In the genomic region with DNA sequence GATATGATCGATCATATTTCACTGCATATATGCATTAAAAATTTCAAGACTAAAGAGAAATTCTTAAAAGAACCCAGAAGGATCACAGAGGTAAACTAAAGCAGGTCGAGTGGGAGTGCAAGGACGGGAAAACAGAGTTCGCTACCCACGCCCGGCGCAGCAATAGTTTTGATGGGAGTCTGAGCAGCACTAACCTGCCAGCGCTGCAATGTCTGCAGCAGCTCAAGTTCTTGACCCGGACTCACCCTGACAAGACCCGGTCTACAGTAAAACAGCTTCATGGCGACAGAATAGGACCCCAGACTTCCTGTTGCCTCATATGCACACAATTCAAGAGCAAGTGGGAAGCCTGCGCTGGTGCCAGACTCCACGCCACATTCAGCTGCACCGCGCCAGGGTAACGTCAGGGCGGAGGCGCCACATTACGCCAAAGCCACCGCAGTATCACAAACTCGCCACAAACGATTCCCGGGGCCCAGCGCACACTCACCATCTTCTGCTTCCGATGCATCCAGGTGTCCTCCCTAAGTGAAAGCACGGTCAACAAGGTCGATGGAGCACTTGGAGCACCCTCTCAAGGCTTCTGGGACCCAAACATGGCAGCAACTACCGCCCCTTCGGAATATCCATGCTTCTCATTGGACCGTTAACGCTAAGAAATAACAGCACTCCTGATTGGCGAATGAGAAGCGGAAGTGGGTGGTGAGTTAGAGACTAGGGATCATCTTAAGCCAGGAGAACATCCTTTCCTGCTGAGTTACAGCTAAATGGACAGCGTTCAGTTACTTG, we compare ENCODE assay signal across 7 mouse cellular contexts. TPM values are rescaled to one million over a fixed set of nuclear protein-coding genes. Genes with fewer than 3 reads are reported as not detected.
DNase-seq lines count a peak whose midpoint lies in the region; ATAC-seq and TF ChIP-seq lines count a peak whose summit lies in the region.
"Not testable (repeated sequence)": the region's sequence is repeated elsewhere in the genome, so short reads cannot be mapped to it uniquely, and the experiment has no call there.

A gene (minus strand): TSS at position 616 of the 789 bp plus-strand sequence.

- 48% methylated on average over 1 of the region's 34 CpGs for WGBS in embryonic facial prominence, embryonic 12.5 days
- 26% methylated on average over 1 of the region's 34 CpGs for WGBS in kidney, embryonic 15.5 days
- 19% methylated on average over 1 of the region's 34 CpGs for WGBS in liver, postnatal 0 days (ENCODE audit: insufficient replicate concordance)
- WGBS in midbrain, embryonic 16.5 days: 63% methylated on average over 1 of the region's 34 CpGs

- H3K27ac ChIP-seq in embryonic facial prominence, embryonic 12.5 days; kidney, embryonic 15.5 days; liver, postnatal 0 days (ENCODE audit: low read depth); midbrain, embryonic 16.5 days (ENCODE audit: low read length): not testable (repeated sequence)

- TF ChIP-seq EP300 in liver, postnatal 0 days (IDR thresholded peaks at IDR 0.05; ENCODE audit: low read depth): not testable (repeated sequence)

- not testable (repeated sequence) for DNase-seq in left cerebral cortex, postnatal 25 days (ENCODE audit: low spot score in 2 of 2); liver, postnatal 0 days

- peak within 1 kb of the TSS; percentile 24; the same call in 1 of the 2 replicates for H3K4me2 ChIP-seq in embryonic facial prominence, embryonic 12.5 days (replicated peaks)
- H3K4me2 ChIP-seq in kidney, embryonic 15.5 days; liver, postnatal 0 days (ENCODE audit: low read depth, low read length): not testable (repeated sequence)
- peak within 1 kb of the TSS; percentile 19; the same call in 1 of the 2 replicates for H3K4me2 ChIP-seq in midbrain, embryonic 16.5 days (ENCODE audit: low read length)

- ATAC-seq in embryonic facial prominence, embryonic 12.5 days (ENCODE audit: insufficient number of reproducible peaks, insufficient read depth, low FRiP score, low TSS enrichment): peak; percentile 98
- ATAC-seq in frontal cortex, adult (ENCODE audit: low TSS enrichment): peak; percentile 100
- ATAC-seq in hematopoietic stem cell, adult 5-6 weeks (replicated peaks in 1 of 2; ENCODE audit: insufficient read depth in 1 of 2, low FRiP score in 2 of 2, low TSS enrichment in 1 of 2, low read depth in 1 of 2, poor library complexity in 2 of 2, severe bottlenecking in 2 of 2): peak; percentile 97 to 100
- peak; percentile 99 for ATAC-seq in kidney, embryonic 15.5 days (replicated peaks; ENCODE audit: low FRiP score)
- ATAC-seq in liver, postnatal 0 days: peak; percentile 100
- ATAC-seq in midbrain, embryonic 16.5 days: peak; percentile 100

- intact Hi-C loops in left cerebral cortex, postnatal 25 days (cut with DNase I): not testable (repeated sequence)

- TF ChIP-seq CTCF in liver, postnatal 0 days (IDR thresholded peaks at IDR 0.05; ENCODE audit: low read depth): not testable (repeated sequence)

- not testable (repeated sequence) for H3K4me3 ChIP-seq in embryonic facial prominence, embryonic 12.5 days; kidney, embryonic 15.5 days (replicated peaks); liver, postnatal 0 days (ENCODE audit: low read depth, low read length); midbrain, embryonic 16.5 days (ENCODE audit: low read depth, low read length)

- H3K9ac ChIP-seq in embryonic facial prominence, embryonic 12.5 days; kidney, embryonic 15.5 days; liver, postnatal 0 days (replicated peaks); midbrain, embryonic 16.5 days (ENCODE audit: low read depth, low read length): not testable (repeated sequence)

- not testable (repeated sequence) for H3K27me3 ChIP-seq in embryonic facial prominence, embryonic 12.5 days; kidney, embryonic 15.5 days; liver, postnatal 0 days (ENCODE audit: insufficient read depth, low read length); midbrain, embryonic 16.5 days (ENCODE audit: control insufficient read depth, insufficient read depth, low read depth, low read length)

- H3K36me3 ChIP-seq in embryonic facial prominence, embryonic 12.5 days; kidney, embryonic 15.5 days; liver, postnatal 0 days (replicated peaks; ENCODE audit: insufficient read depth, low read length); midbrain, embryonic 16.5 days (ENCODE audit: control insufficient read depth, insufficient read depth, low read length): not testable (repeated sequence)

- not testable (repeated sequence) for H3K9me3 ChIP-seq in embryonic facial prominence, embryonic 12.5 days; kidney, embryonic 15.5 days (replicated peaks); liver, postnatal 0 days (ENCODE audit: low read length); midbrain, embryonic 16.5 days (replicated peaks; ENCODE audit: control insufficient read depth, low read length, poor library complexity, severe bottlenecking)

- H3K4me1 ChIP-seq in embryonic facial prominence, embryonic 12.5 days; kidney, embryonic 15.5 days; liver, postnatal 0 days (ENCODE audit: insufficient read depth); midbrain, embryonic 16.5 days (ENCODE audit: control insufficient read depth, insufficient read depth, low read length): not testable (repeated sequence)

RNA-seq across cellular contexts. Expression of the gene that starts here (rescaled TPM):
- 20.1 and 20.8 TPM in 2 replicates for polyA plus RNA-seq in embryonic facial prominence, embryonic 12.5 days (2016; fragmentation: Nextera tagmentation; extraction: Ambion mirVana)
- 22.8 and 27.3 TPM in 2 replicates for total RNA-seq in hematopoietic stem cell, adult 5-6 weeks (2017)
- 17.7 and 17.9 TPM in 2 replicates for polyA plus RNA-seq in kidney, embryonic 15.5 days (2015; fragmentation: Nextera tagmentation; extraction: Ambion mirVana)
- total RNA-seq in left cerebral cortex, postnatal 25 days (2021): 10 to 100 TPM; 13.5 to 14.3 TPM
- 2.6 and 3.0 TPM in 2 replicates for polyA plus RNA-seq in liver, postnatal 0 days (2015; fragmentation: Nextera tagmentation; extraction: Ambion mirVana)
- polyA plus RNA-seq in midbrain, embryonic 16.5 days (2015; fragmentation: Nextera tagmentation; extraction: Ambion mirVana): 27.6 and 29.5 TPM in 2 replicates
